Mouse (Mus musculus) C3H10T1/2 (cell line): Measurements from ENCODE around the gene Hbb-bs. TPM values are rescaled to one million over a fixed set of nuclear protein-coding genes. Genes with fewer than 3 reads are reported as not detected.

Experiments
- polyA plus RNA-seq, 2 experiments: library from polyadenylated mRNA; unstranded; fragments of >200 nt; fragmentation: generic; extraction: Trizol; gene quantifications; one replicate each; pipeline ENCODE4 v1.2.1; 2012; ENCODE audit warnings: missing spikeins in 2 of 2

Hbb-bs gene
- not detected for polyA plus RNA-seq

GRCm38 (mm10) chr7:103827808-103828207 is at the start of gene Hbb-bs:
Gene Hbb-bs (minus strand): TSS chr7:103828096.

DNA sequence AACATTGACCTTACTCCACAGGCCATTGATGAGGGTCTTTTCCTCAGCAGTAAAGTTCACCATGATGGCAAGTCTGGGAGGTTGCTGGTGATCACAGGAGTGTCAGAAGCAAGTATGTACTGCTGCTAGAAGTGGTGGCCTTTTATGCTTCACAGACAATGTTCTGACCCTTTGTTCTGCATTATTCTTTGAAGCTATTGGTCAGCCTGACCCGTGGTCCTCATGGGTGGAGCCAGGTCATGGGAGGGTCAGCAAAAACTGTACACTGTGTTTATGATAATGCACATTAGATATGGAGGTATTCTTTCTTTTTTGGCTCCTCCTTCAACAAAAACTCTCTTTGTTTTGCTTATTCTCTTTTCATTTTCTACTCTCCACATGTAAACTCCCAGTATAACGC is 25.2 kb upstream of the Hbb-bs start, which contains the start of gene Hbb-y:
Hbb-y (minus strand) TSS at position 127 of the 400 bp plus-strand sequence.

DNA sequence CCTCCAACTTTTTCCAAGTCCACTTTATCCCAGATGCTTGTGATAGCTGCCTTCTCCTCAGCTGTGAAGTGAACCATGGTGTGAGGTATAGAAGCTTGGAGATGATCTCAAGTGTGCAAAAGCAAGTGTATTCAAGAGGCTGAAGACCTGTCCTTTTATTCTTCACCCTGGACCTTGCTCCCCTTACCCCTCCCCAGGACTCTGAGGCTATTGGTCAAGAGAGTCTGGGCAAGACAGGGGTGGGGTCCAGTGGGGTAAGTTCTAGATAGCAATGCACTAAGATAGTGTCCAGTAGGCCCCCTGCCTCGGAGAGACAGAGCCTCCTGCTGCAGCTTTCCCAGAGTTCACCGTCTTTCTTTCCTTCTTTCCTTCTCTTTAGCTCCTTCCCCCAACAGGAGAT is 15.1 kb upstream of the Hbb-bs start, which contains the start of gene Hbb-bh1:
Hbb-bh1 (minus strand) TSS at position 131 of the 400 bp plus-strand sequence.

DNA sequence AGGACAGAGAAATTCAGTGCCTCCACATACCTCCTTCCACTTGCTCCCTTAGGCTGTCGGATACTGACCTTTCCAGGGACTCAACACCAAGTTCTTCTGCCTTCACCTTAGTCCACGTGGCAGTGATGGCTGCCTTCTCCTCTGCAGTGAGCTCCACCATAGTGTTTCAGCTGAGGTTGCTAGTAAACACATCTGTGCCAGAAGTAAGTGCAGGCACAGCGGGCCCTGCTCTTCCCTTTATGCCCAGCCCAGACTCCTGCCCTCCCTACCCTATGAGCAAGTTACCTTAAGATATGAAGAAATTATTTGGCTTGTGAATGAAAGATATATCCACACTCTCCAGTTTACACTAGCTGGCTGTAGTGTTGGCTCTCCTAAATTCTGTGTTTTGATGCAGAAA is 12.4 kb upstream of the Hbb-bs start, which contains the start of gene Hbb-bh2:
Hbb-bh2 (minus strand) TSS at position 253 of the 400 bp plus-strand sequence.

DNA sequence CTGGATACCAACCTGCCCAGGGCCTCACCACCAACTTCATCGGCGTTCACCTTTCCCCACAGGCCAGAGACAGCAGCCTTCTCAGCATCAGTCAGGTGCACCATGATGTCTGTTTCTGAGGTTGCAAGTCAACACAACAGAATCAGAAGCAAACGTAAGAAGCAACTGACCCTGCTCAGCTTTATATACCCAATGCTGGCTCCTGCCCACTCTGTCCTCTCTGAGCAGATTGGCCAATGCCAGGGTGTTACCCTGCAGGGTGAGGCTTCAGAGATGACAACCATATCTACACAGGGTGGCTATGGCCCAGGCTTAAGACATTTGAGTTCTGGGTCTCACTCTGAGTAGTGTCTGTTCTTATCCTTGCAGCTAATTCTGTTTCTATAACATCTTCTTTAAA is 14.1 kb downstream of the Hbb-bs start, which contains the start of gene Hbb-bt:
Hbb-bt (minus strand) TSS at position 231 of the 400 bp plus-strand sequence.

DNA sequence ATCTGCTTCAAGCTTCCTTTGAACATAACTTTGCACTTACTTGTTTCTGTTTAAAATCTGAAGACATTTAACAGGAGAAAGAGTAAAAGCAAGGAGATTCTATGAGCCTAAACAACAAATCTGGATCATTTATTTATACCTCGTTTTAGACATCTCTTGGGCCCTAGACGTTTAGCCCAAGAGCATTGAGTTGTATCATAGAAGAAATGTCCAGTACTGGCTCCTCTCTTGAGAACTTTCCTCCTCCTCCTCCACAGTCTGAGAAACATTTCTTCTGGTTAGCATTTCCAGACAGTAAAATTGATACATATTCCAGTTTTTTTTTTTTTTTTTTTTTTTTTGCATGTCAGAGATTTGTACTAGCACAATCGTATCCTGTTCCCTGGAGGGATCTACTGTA is 36.2 kb downstream of the Hbb-bs start, which contains the start of gene Olfr67:
Olfr67 (minus strand) TSS at position 101 of the 400 bp plus-strand sequence.

DNA sequence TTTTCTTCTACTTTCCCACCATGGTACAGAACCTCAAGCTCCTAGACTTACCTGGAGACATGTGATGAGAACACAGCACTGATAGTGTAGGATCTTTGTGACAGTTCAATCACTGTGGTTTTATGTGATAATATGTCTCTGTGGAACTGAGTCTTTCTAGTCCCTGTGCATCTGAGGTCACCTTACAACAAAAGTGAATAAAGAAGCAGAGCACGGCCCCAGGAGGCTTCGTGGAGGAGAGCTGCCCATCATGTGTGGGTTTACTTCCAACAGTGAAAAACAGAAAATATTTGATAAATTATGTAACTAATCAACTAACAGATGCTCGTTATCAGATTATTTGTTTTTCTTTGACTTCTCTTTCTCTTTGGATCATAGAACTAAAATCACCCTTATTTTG is 48.3 kb downstream of the Hbb-bs start, which contains the start of gene Olfr68:
Olfr68 (minus strand) TSS at position 101 of the 400 bp plus-strand sequence.

Other genes with a start within 250 kb of the Hbb-bs start
- gene Olfr618, start 238.0 kb downstream of the Hbb-bs start, polyA plus RNA-seq: not detected
- gene Olfr619, start 227.5 kb downstream of the Hbb-bs start, polyA plus RNA-seq: not detected
- not detected for gene Olfr620, start 215.6 kb downstream of the Hbb-bs start, polyA plus RNA-seq
- gene Olfr622, start 185.4 kb downstream of the Hbb-bs start, polyA plus RNA-seq: not detected
- not detected for gene Olfr623, start 164.4 kb downstream of the Hbb-bs start, polyA plus RNA-seq
- gene Olfr624, start 156.9 kb downstream of the Hbb-bs start, polyA plus RNA-seq: not detected
- gene Olfr625-ps1, start 145.4 kb downstream of the Hbb-bs start, polyA plus RNA-seq: not detected
- gene Olfr243, start 113.4 kb downstream of the Hbb-bs start, polyA plus RNA-seq: not detected
- gene Olfr628, start 97.7 kb downstream of the Hbb-bs start, polyA plus RNA-seq: not detected
- gene Olfr629, start 83.2 kb downstream of the Hbb-bs start, polyA plus RNA-seq: not detected
- gene Olfr630, start 70.8 kb downstream of the Hbb-bs start, polyA plus RNA-seq: not detected
- not detected for gene Olfr69, start 56.5 kb downstream of the Hbb-bs start, polyA plus RNA-seq
- not detected for gene Olfr68, start 48.4 kb downstream of the Hbb-bs start, polyA plus RNA-seq
- gene Olfr67, start 36.3 kb downstream of the Hbb-bs start, polyA plus RNA-seq: not detected
- gene Hbb-bt, start 14.1 kb downstream of the Hbb-bs start, polyA plus RNA-seq: not detected
- not detected for gene Hbb-bh2, start 12.4 kb upstream of the Hbb-bs start, polyA plus RNA-seq
- gene Hbb-bh1, start 15.1 kb upstream of the Hbb-bs start, polyA plus RNA-seq: under 1 TPM; 0.08 to 0.97 TPM
- gene Hbb-y, start 25.1 kb upstream of the Hbb-bs start, polyA plus RNA-seq: under 1 TPM in 1 of 2 experiments, not detected in 1; 0.06 TPM
- gene Olfr66, start 58.2 kb upstream of the Hbb-bs start, polyA plus RNA-seq: not detected
- not detected for gene Olfr64, start 66.4 kb upstream of the Hbb-bs start, polyA plus RNA-seq
- gene Olfr65, start 75.4 kb upstream of the Hbb-bs start, polyA plus RNA-seq: under 1 TPM in 1 of 2 experiments, not detected in 1; 0.05 TPM
- not detected for gene Olfr631, start 100.7 kb upstream of the Hbb-bs start, polyA plus RNA-seq
- not detected for gene Olfr632, start 106.3 kb upstream of the Hbb-bs start, polyA plus RNA-seq
- gene Olfr633, start 116.3 kb upstream of the Hbb-bs start, polyA plus RNA-seq: not detected
- gene Olfr635, start 143.1 kb upstream of the Hbb-bs start, polyA plus RNA-seq: not detected
- not detected for gene Olfr638, start 170.7 kb upstream of the Hbb-bs start, polyA plus RNA-seq
- not detected for gene Olfr639, start 189.2 kb upstream of the Hbb-bs start, polyA plus RNA-seq
- not detected for gene Olfr640, start 197.5 kb upstream of the Hbb-bs start, polyA plus RNA-seq
- not detected for gene Olfr641, start 207.3 kb upstream of the Hbb-bs start, polyA plus RNA-seq
- gene Olfr642, start 224.6 kb upstream of the Hbb-bs start, polyA plus RNA-seq: not detected
- gene 4930516K23Rik, start 233.3 kb upstream of the Hbb-bs start, polyA plus RNA-seq: not detected
- not detected for gene Olfr644, start 243.8 kb upstream of the Hbb-bs start, polyA plus RNA-seq